Mouse (Mus musculus) liver, embryonic 14.5 days (tissue): ENCODE measurements around the gene Gm10228.
"Not testable (repeated sequence)": the region's sequence is repeated elsewhere in the genome, so short reads cannot be mapped to it uniquely, and the experiment has no call there.

ENCODE experiments used
- CTCF ChIP-seq: IDR thresholded peaks from 2 replicates; pipeline ENCODE4 v1.5.1; 2016; ENCODE audit warnings: antibody characterized with exemption, low read depth, control low read depth
- EP300 ChIP-seq: IDR thresholded peaks from 2 replicates; pipeline ENCODE4 v1.6.1; 2016; ENCODE audit warnings: antibody characterized with exemption, low read depth

- TF ChIP-seq CTCF, EP300: not testable (repeated sequence)
Observed at GRCm38 (mm10) chr16:89031399-89031798, 9.9 kb downstream of the Gm10228 start, which contains the start of gene Krtap6-1.
